Mouse (Mus musculus) layer of hippocampus, adult 9-10 months (tissue): ENCODE data around the gene Sspo.

Source experiments
- DNase-seq: peaks from one replicate; pipeline ENCODE4 v3.0.0; 2022; ENCODE audit warnings: low spot score

Gene Sspo

GRCm38 (mm10) chr6:48540721-48541120 lies 92.7 kb downstream of the Sspo start:
- DNase-seq, result no peak

- no peak for DNase-seq
Observed at GRCm38 (mm10) chr6:48541560-48542450, 93.8 kb downstream of the Sspo start.

- no peak for DNase-seq
Observed at GRCm38 (mm10) chr6:48542631-48543030, 94.6 kb downstream of the Sspo start.

- no peak for DNase-seq
Observed at GRCm38 (mm10) chr6:48545251-48545650, 97.2 kb downstream of the Sspo start.

GRCm38 (mm10) chr6:48546271-48546670 lies 98.2 kb downstream of the Sspo start:
- DNase-seq, result no peak

- DNase-seq, result no peak
Observed at GRCm38 (mm10) chr6:48546858-48547257, 98.8 kb downstream of the Sspo start.

DNA sequence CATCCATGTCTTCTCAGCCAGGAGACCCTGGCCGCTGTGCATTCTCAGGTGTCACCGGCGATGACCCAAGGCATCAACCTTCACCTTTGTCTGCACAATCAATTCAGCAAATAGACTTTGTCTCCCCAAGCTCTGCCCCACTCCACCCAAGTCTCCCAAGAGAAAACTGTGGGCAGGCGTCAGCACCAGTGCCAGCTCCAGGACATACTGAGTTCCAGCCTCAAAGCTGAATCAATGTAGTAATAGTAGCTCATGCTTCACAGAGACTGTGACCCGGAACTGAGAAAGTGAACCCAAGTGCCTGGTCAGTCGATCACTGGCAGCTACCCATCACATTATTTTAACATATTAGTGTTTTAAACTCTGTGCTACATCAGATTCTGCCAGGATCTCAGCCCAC lies 100.3 kb downstream of the Sspo start:
- DNase-seq, result no peak
